In the genomic region with DNA sequence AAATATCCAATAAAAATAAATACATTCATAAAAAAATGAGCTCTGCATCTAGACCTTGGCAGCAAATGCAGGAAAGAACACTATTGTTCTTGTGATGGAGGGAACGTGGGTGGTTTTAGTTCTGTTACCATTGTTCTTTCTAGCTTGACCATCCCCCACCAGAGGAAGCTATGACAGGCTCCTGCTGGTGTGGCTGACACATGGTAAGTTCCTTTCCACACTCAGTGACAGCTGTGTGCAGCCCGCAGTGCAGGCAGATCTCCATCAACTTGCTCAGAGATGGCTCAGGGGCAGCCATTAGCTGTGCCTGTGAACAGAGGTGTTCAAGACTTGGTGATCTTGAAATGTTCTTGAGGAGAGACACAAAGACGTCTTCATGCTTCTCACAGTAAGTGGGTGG, we compare ENCODE assay signal across 14 mouse cellular contexts. TPM values are rescaled to one million over a fixed set of nuclear protein-coding genes. Genes with fewer than 3 reads are reported as not detected.
DNase-seq lines count a peak whose midpoint lies in the region; ATAC-seq and TF ChIP-seq lines count a peak whose summit lies in the region.
"Had no signal": no experiment of that assay in that cellular context is flagged by ENCODE, and none has a peak within 500 bp of the region (broad histone marks: within the 10 kb centered on the region; RNA-seq: fewer than 3 reads in every experiment).

No protein-coding gene starts in this region.

- H3K27ac ChIP-seq in hindbrain, embryonic 16.5 days (ENCODE audit: low read depth, low read length): no peak overlapping the region
- no peak overlapping the region for H3K27ac ChIP-seq in hindbrain, embryonic 12.5 days
- H3K27ac ChIP-seq in heart, embryonic 10.5 days: peak overlapping the region; percentile 24; the same call in 1 of the 2 replicates
- no peak overlapping the region for H3K27ac ChIP-seq in limb, embryonic 14.5 days (replicated peaks; ENCODE audit: low read depth, low read length)
- H3K27ac ChIP-seq: embryonic facial prominence, embryonic 13.5 days had no signal

- no peak overlapping the region for H3K9ac ChIP-seq in hindbrain, embryonic 16.5 days (ENCODE audit: low read depth, low read length)
- H3K9ac ChIP-seq in hindbrain, embryonic 12.5 days: no peak overlapping the region
- H3K9ac ChIP-seq in limb, embryonic 14.5 days (ENCODE audit: low read depth, low read length, severe bottlenecking): no peak overlapping the region
- H3K9ac ChIP-seq: embryonic facial prominence, embryonic 13.5 days had no signal

- no peaks in the 10 kb centered on the region for H3K9me3 ChIP-seq in hindbrain, embryonic 16.5 days (ENCODE audit: control insufficient read depth, low read length)
- H3K9me3 ChIP-seq in hindbrain, embryonic 12.5 days (replicated peaks): no peaks in the 10 kb centered on the region
- H3K9me3 ChIP-seq in heart, embryonic 10.5 days: no peaks in the 10 kb centered on the region
- H3K9me3 ChIP-seq in limb, embryonic 14.5 days (ENCODE audit: control insufficient read depth, low read length): no peaks in the 10 kb centered on the region
- H3K9me3 ChIP-seq: embryonic facial prominence, embryonic 13.5 days had no signal

- no peaks in the 10 kb centered on the region for H3K36me3 ChIP-seq in hindbrain, embryonic 16.5 days (ENCODE audit: control insufficient read depth, insufficient read depth, low read length)
- no peaks in the 10 kb centered on the region for H3K36me3 ChIP-seq in hindbrain, embryonic 12.5 days
- H3K36me3 ChIP-seq in heart, embryonic 10.5 days: no peaks in the 10 kb centered on the region
- H3K36me3 ChIP-seq in limb, embryonic 14.5 days (ENCODE audit: control insufficient read depth, insufficient read depth, low read length): no peaks in the 10 kb centered on the region
- H3K36me3 ChIP-seq: embryonic facial prominence, embryonic 13.5 days had no signal

- no peaks in the 10 kb centered on the region for H3K4me1 ChIP-seq in hindbrain, embryonic 16.5 days (ENCODE audit: control insufficient read depth, insufficient read depth, low read depth, low read length)
- no peaks in the 10 kb centered on the region for H3K4me1 ChIP-seq in hindbrain, embryonic 12.5 days
- H3K4me1 ChIP-seq in heart, embryonic 10.5 days: peaks cover 31% of the 10 kb centered on the region
- H3K4me1 ChIP-seq in limb, embryonic 14.5 days (ENCODE audit: control insufficient read depth, insufficient read depth, low read length): no peaks in the 10 kb centered on the region

- peak; percentile 80 for DNase-seq in heart, embryonic 10.5 days (ENCODE audit: low spot score)
- peak; percentile 38 for DNase-seq in limb, embryonic 14.5 days (ENCODE audit: low spot score)
- DNase-seq in gastrocnemius, adult 18-20 months (ENCODE audit: low spot score): no peak
- DNase-seq in thymus, postnatal 10 days (ENCODE audit: low spot score in 2 of 2): no peak
- DNase-seq in adrenal gland, adult 8-10 months: no peak
- DNase-seq: adrenal gland, postnatal 10 days; midbrain, embryonic 14.5 days; right cerebral cortex, postnatal 14 days; thymus, adult 18-20 months had no signal

- H3K27me3 ChIP-seq in hindbrain, embryonic 16.5 days (replicated peaks; ENCODE audit: control insufficient read depth, insufficient read depth, low read length): no peaks in the 10 kb centered on the region
- no peaks in the 10 kb centered on the region for H3K27me3 ChIP-seq in hindbrain, embryonic 12.5 days
- H3K27me3 ChIP-seq in heart, embryonic 10.5 days (ENCODE audit: insufficient read depth, poor library complexity, severe bottlenecking): no peaks in the 10 kb centered on the region
- H3K27me3 ChIP-seq in limb, embryonic 14.5 days (ENCODE audit: control insufficient read depth, insufficient read depth, low read length): no peaks in the 10 kb centered on the region
- H3K27me3 ChIP-seq: embryonic facial prominence, embryonic 13.5 days had no signal

- TF ChIP-seq POLR2A in limb, embryonic 14.5 days (IDR thresholded peaks at IDR 0.05; ENCODE audit: borderline replicate concordance, extremely low read depth, insufficient read depth, insufficient read length): no peak

- H3K4me2 ChIP-seq in hindbrain, embryonic 16.5 days (ENCODE audit: low read length): no peak overlapping the region
- H3K4me2 ChIP-seq in hindbrain, embryonic 12.5 days (replicated peaks): no peak overlapping the region
- H3K4me2 ChIP-seq in limb, embryonic 14.5 days (replicated peaks; ENCODE audit: low read depth, low read length, severe bottlenecking): no peak overlapping the region
- H3K4me2 ChIP-seq: embryonic facial prominence, embryonic 13.5 days had no signal

- 27% methylated on average over 3 of the region's 3 CpGs for WGBS in hindbrain, embryonic 16.5 days
- 43% methylated on average over 3 of the region's 3 CpGs for WGBS in hindbrain, embryonic 12.5 days
- 19% methylated on average over 3 of the region's 3 CpGs for WGBS in heart, embryonic 10.5 days
- 54% methylated on average over 3 of the region's 3 CpGs for WGBS in limb, embryonic 14.5 days

- ATAC-seq in hindbrain, embryonic 16.5 days: 0 out of 2 replicates have a peak, but pooled peaks have one; percentile 45
- ATAC-seq in hindbrain, embryonic 12.5 days (ENCODE audit: low FRiP score): no peak
- ATAC-seq in CD4-positive, CD25-positive, alpha-beta regulatory T cell, adult 4 months: peak; percentile 86
- peak; percentile 72 for ATAC-seq in limb, embryonic 14.5 days (ENCODE audit: low FRiP score, low read depth)

- H3K4me3 ChIP-seq in hindbrain, embryonic 16.5 days (ENCODE audit: low read length): no peak overlapping the region
- no peak overlapping the region for H3K4me3 ChIP-seq in hindbrain, embryonic 12.5 days
- H3K4me3 ChIP-seq in heart, embryonic 10.5 days: no peak overlapping the region
- no peak overlapping the region for H3K4me3 ChIP-seq in limb, embryonic 14.5 days (replicated peaks; ENCODE audit: low read length)
- H3K4me3 ChIP-seq: embryonic facial prominence, embryonic 13.5 days had no signal

RNA-seq across cellular contexts. Expression of a gene that starts 6.5 kb away (rescaled TPM):
- 6.1 and 6.9 TPM in 2 replicates for polyA plus RNA-seq in hindbrain, embryonic 16.5 days (2015; fragmentation: Nextera tagmentation; extraction: Ambion mirVana)
- polyA plus RNA-seq in hindbrain, embryonic 12.5 days (2016; fragmentation: Nextera tagmentation; extraction: Ambion mirVana): 6.9 and 8.0 TPM in 2 replicates
- 10 to 100 TPM; 15.0 to 17.3 TPM for polyA plus RNA-seq in CD4-positive, CD25-positive, alpha-beta regulatory T cell, adult 4 months (2017; shearing (Covaris generic))
- 10.8 and 18.2 TPM in 2 replicates for polyA plus RNA-seq in heart, embryonic 10.5 days (2016; fragmentation: Nextera tagmentation; extraction: Ambion mirVana)
- 7.1 and 8.0 TPM in 2 replicates for polyA plus RNA-seq in limb, embryonic 14.5 days (2012; rRNA removed)
- polyA plus RNA-seq in limb, embryonic 14.5 days (2014; fragmentation: Nextera tagmentation; extraction: Ambion mirVana): 11.0 and 12.6 TPM in 2 replicates
- total RNA-seq in gastrocnemius, adult 18-20 months (2021): 10 to 100 TPM; 55.7 to 57.2 TPM
- 10 to 100 TPM; 15.8 to 30.8 (median 20.0) TPM for total RNA-seq in adrenal gland, adult 8-10 months (2022)

RNA-seq across cellular contexts. Expression of a gene that starts 52.8 kb away (rescaled TPM):
- 0.24 and 0.37 TPM in 2 replicates for polyA plus RNA-seq in hindbrain, embryonic 16.5 days (2015; fragmentation: Nextera tagmentation; extraction: Ambion mirVana)
- 1.1 TPM in 2 replicates for polyA plus RNA-seq in hindbrain, embryonic 12.5 days (2016; fragmentation: Nextera tagmentation; extraction: Ambion mirVana)
- polyA plus RNA-seq in CD4-positive, CD25-positive, alpha-beta regulatory T cell, adult 4 months (2017; shearing (Covaris generic)): not detected
- polyA plus RNA-seq in heart, embryonic 10.5 days (2016; fragmentation: Nextera tagmentation; extraction: Ambion mirVana): 0.27 and 0.31 TPM in 2 replicates
- polyA plus RNA-seq in limb, embryonic 14.5 days (2012; rRNA removed): 0.24 and 0.30 TPM in 2 replicates
- 0.36 TPM in 2 replicates for polyA plus RNA-seq in limb, embryonic 14.5 days (2014; fragmentation: Nextera tagmentation; extraction: Ambion mirVana)
- under 1 TPM; 0.50 to 0.53 TPM for total RNA-seq in gastrocnemius, adult 18-20 months (2021)
- under 1 TPM; 0.09 to 0.16 (median 0.11) TPM for total RNA-seq in adrenal gland, adult 8-10 months (2022)
- total RNA-seq: left cerebral cortex, postnatal 25 days had no signal

Comparison
In these comparisons a context has a peak if more than half of its experiments do, and no peak if none do; other contexts are left out.
1. DNase-seq: peak in heart, embryonic 10.5 days (single experiment) and limb, embryonic 14.5 days (single experiment); none in gastrocnemius, adult 18-20 months (single experiment), thymus, postnatal 10 days (0 of 2) and adrenal gland, adult 8-10 months (single experiment).